Mouse (Mus musculus) cortical plate, adult 2 months (tissue): Measurements from ENCODE around the gene Emd.

Source experiments
- CTCF ChIP-seq: fragments of 200-500 bp; IDR thresholded peaks from 2 replicates; pipeline ENCODE4 v1.5.1; 2011; ENCODE audit warnings: mild to moderate bottlenecking, control low read depth, low read length; ENCODE audit not compliant: insufficient read depth; ENCODE audit errors: extremely low read depth
- POLR2A ChIP-seq: fragments of 200-500 bp; IDR thresholded peaks from 2 replicates; pipeline ENCODE4 v1.6.1; 2011; ENCODE audit warnings: mild to moderate bottlenecking, low read length, control low read depth; ENCODE audit not compliant: insufficient read depth; ENCODE audit errors: extremely low read depth

DNA sequence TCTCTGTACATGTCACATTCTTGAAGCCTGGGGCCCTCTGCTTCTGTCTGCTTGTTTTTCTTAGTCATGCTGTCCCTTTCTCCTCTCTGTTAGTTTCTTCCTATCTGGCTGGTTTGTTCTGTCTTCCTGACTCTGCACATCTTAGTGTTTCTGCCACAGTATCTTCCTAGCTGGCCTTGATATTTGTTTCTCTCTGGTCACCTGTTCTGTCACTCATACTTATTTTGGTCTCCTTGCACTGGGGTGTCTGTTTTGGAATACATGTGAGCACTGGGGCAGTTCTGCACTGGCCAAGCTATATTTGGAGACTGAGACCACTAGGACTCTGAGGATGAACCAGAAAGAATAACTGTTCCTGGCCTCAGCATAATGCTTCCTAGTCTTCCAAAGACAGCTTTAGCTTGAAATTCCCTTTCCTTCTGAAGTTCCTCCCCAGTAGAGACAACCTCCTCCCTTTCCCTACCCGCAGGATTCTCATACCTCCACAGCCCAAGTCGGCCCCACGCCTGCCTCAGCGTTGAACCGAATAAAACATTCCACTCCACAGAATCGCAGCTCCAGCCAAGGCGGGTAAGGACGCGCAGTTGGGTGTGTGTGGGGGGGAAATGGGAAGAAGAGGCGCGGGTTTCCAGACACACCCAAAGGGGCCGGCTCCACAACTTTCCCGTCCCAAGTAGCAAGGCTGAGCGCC is 26.7 kb downstream of the Emd start:
- no peak for TF ChIP-seq POLR2A
- no peak for TF ChIP-seq CTCF
